9 mouse cellular contexts compared by ENCODE assay signal in genomic region chr1:89943202-89943601, GRCm38 (mm10). TPM values are rescaled to one million over a fixed set of nuclear protein-coding genes. Genes with fewer than 3 reads are reported as not detected.
DNase-seq lines count a peak whose midpoint lies in the region; ATAC-seq and TF ChIP-seq lines count a peak whose summit lies in the region.
"Had no signal": no experiment of that assay in that cellular context is flagged by ENCODE, and none has a peak within 500 bp of the region (broad histone marks: within the 10 kb centered on the region; RNA-seq: fewer than 3 reads in every experiment).

No protein-coding gene starts in this region.

- peaks cover 60% of the 10 kb centered on the region for H3K27me3 ChIP-seq in kidney, postnatal 0 days (ENCODE audit: insufficient read depth, low read length)
- peaks cover 42% of the 10 kb centered on the region for H3K27me3 ChIP-seq in lung, postnatal 0 days (replicated peaks; ENCODE audit: insufficient read depth, low read length)

- no peak overlapping the region for H3K9ac ChIP-seq in kidney, postnatal 0 days (ENCODE audit: low read depth, low read length)
- H3K9ac ChIP-seq in lung, postnatal 0 days (replicated peaks; ENCODE audit: low read depth): no peak overlapping the region
- H3K9ac ChIP-seq: embryonic facial prominence, embryonic 15.5 days had no signal

- no peak for TF ChIP-seq EP300 in lung, postnatal 0 days (IDR thresholded peaks at IDR 0.05)

- H3K9me3 ChIP-seq in kidney, postnatal 0 days (replicated peaks; ENCODE audit: low read length): no peaks in the 10 kb centered on the region
- H3K9me3 ChIP-seq in lung, postnatal 0 days (ENCODE audit: low read length): no peaks in the 10 kb centered on the region
- H3K9me3 ChIP-seq: embryonic facial prominence, embryonic 15.5 days had no signal

- no peaks in the 10 kb centered on the region for H3K36me3 ChIP-seq in kidney, postnatal 0 days (ENCODE audit: insufficient read depth, low read length)
- no peaks in the 10 kb centered on the region for H3K36me3 ChIP-seq in lung, postnatal 0 days (ENCODE audit: insufficient read depth, low read length)
- H3K36me3 ChIP-seq: embryonic facial prominence, embryonic 15.5 days had no signal

- H3K4me1 ChIP-seq in kidney, postnatal 0 days (replicated peaks; ENCODE audit: insufficient read depth, low read length): peaks cover 4% of the 10 kb centered on the region; the same call in 1 of the 2 replicates
- H3K4me1 ChIP-seq in lung, postnatal 0 days (ENCODE audit: insufficient read depth, low read depth, low read length): no peaks in the 10 kb centered on the region; the same call in 1 of the 2 replicates
- H3K4me1 ChIP-seq in olfactory bulb, adult 2 months (ENCODE audit: control insufficient read depth, insufficient read depth, low read length): peaks cover 7% of the 10 kb centered on the region

- no peak overlapping the region for H3K4me3 ChIP-seq in kidney, postnatal 0 days (replicated peaks; ENCODE audit: low read depth, low read length)
- H3K4me3 ChIP-seq in lung, postnatal 0 days (ENCODE audit: low read depth, low read length): no peak overlapping the region
- no peak overlapping the region for H3K4me3 ChIP-seq in olfactory bulb, adult 2 months (ENCODE audit: insufficient read depth, low read depth, low read length)
- H3K4me3 ChIP-seq: embryonic facial prominence, embryonic 15.5 days had no signal

- WGBS in kidney, postnatal 0 days: 3% methylated on average over 16 of the region's 16 CpGs
- WGBS in lung, postnatal 0 days: 2% methylated on average over 16 of the region's 16 CpGs
- WGBS in olfactory bulb, adult 2 months: 2% methylated on average over 16 of the region's 16 CpGs

- no peak overlapping the region for H3K27ac ChIP-seq in kidney, postnatal 0 days
- no peak overlapping the region for H3K27ac ChIP-seq in lung, postnatal 0 days (ENCODE audit: low read length)
- H3K27ac ChIP-seq in olfactory bulb, adult 2 months (ENCODE audit: insufficient read depth, low read depth, low read length): no peak overlapping the region
- H3K27ac ChIP-seq: embryonic facial prominence, embryonic 15.5 days had no signal

- no peak for ATAC-seq in kidney, postnatal 0 days (replicated peaks; ENCODE audit: low FRiP score, low read depth)
- ATAC-seq in lung, postnatal 0 days: peak; percentile 62

- peak; percentile 86 for DNase-seq in 3T3-L1 (ENCODE audit: low read depth, low spot score)
- DNase-seq in Muller cell, postnatal 12 days (ENCODE audit: inconsistent ontology term): peak; percentile 63
- peak; percentile 85 to 91 for DNase-seq in cerebellum, postnatal 25 days
- DNase-seq in heart, adult 8-10 months (ENCODE audit: low spot score): peak; percentile 73
- peak; percentile 85 for DNase-seq in kidney, postnatal 0 days (ENCODE audit: low spot score)
- DNase-seq in lung, postnatal 0 days (ENCODE audit: low spot score): peak; percentile 80
- peak; percentile 73 to 79 for DNase-seq in urinary bladder, postnatal 36 days (ENCODE audit: low spot score in 2 of 2)

- TF ChIP-seq CTCF in kidney, postnatal 0 days (IDR thresholded peaks at IDR 0.05; ENCODE audit: low read depth): peak; percentile 91
- TF ChIP-seq CTCF in lung, postnatal 0 days (IDR thresholded peaks at IDR 0.05): peak; percentile 90
- peak; percentile 58; the same call in 1 of the 2 replicates for TF ChIP-seq CTCF in olfactory bulb, adult 2 months (IDR thresholded peaks at IDR 0.05; ENCODE audit: insufficient read depth, low read depth, low read length)

- TF ChIP-seq POLR2A in olfactory bulb, adult 2 months (IDR thresholded peaks at IDR 0.05; ENCODE audit: insufficient read depth, low read depth, low read length): no peak

- no peak overlapping the region for H3K4me2 ChIP-seq in kidney, postnatal 0 days (ENCODE audit: low read length)
- H3K4me2 ChIP-seq in lung, postnatal 0 days (replicated peaks; ENCODE audit: low read depth, low read length): no peak overlapping the region
- H3K4me2 ChIP-seq: embryonic facial prominence, embryonic 15.5 days had no signal

RNA-seq across cellular contexts. Expression of gene Gbx2, which starts 12.2 kb away (rescaled TPM):
- under 1 TPM in 1 of 4 experiments, not detected in 3; 0.22 TPM for total RNA-seq in heart, adult 8-10 months (2022)
- polyA plus RNA-seq in kidney, postnatal 0 days (2015; fragmentation: Nextera tagmentation; extraction: Ambion mirVana): not detected in 2 replicates
- polyA plus RNA-seq in lung, postnatal 0 days (2015; fragmentation: Nextera tagmentation; extraction: Ambion mirVana): 0.13 TPM in 1 of 2 replicates, not detected in the other
- not detected in 2 replicates for polyA plus RNA-seq in olfactory bulb, adult 2 months (2012; ENCODE audit: insufficient read depth, insufficient read length, low replicate concordance, missing spikeins)
